Mouse (Mus musculus): ENCODE measurements at regions not wholly inside any gene's neighbourhood (a gene's known extent, or its start where the extent isn't known, plus 50 kb on each side); places are given as distances from the start of the nearest gene placed in this dataset.

DNA sequence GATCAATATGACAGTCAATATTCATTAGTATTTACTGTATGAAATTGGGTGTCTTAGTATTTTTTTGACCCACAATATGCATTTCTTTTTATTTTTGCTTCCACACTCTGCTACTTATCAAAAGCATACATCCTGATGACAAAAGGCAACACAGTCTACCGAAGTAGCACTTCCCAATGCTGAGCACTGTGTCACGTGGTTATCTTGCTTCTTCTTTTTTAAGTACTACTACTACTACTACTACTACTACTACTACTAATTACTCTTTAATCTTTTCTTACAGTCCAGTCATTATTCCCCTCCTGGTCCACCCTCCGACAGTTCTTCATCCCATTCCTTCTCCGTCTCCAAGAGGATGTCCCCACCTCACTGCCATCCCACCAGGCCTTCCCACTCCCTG, 92.6 kb upstream of the Tgm3 start:
- TF ChIP-seq POLR2A (IDR thresholded peaks at IDR 0.05; ENCODE audit: borderline replicate concordance, low read depth, low read length) = no peak
- TF ChIP-seq CTCF (IDR thresholded peaks at IDR 0.05; ENCODE audit: low read depth, low read length) = no peak
